Mouse (Mus musculus): Measurements from ENCODE around the gene Polr1a. TPM values are rescaled to one million over a fixed set of nuclear protein-coding genes. Genes with fewer than 3 reads are reported as not detected.

The Polr1a gene
- polyA plus RNA-seq (2012; rRNA removed): 24.5 and 27.1 TPM in 2 replicates
- 31.9 and 32.3 TPM in 2 replicates for polyA plus RNA-seq (2014; fragmentation: Nextera tagmentation; extraction: Ambion mirVana)

GRCm38 (mm10) chr6:71908481-71909381, at the start of gene Polr1a, which contains the start of gene Ptcd3:
Gene Polr1a (plus strand): TSS chr6:71909053.
Gene Ptcd3 (minus strand): TSS chr6:71908750.
- peak within 1 kb of the TSS; percentile 79 for H3K27ac ChIP-seq (replicated peaks; ENCODE audit: low read depth, low read length)
- TF ChIP-seq POLR2A (IDR thresholded peaks at IDR 0.05; ENCODE audit: borderline replicate concordance, extremely low read depth, insufficient read depth, insufficient read length): peak; percentile 94; the same call in 1 of the 2 replicates
- H3K4me1 ChIP-seq (ENCODE audit: control insufficient read depth, insufficient read depth, low read length): peaks cover 4% of the 10 kb centered on the region; the same call in 1 of the 2 replicates
- DNase-seq (ENCODE audit: low spot score): peak; percentile 91
- peaks cover 42% of the 10 kb centered on the region for H3K36me3 ChIP-seq (ENCODE audit: control insufficient read depth, insufficient read depth, low read length)
- peak within 1 kb of the TSS; percentile 69 for H3K9ac ChIP-seq (ENCODE audit: low read depth, low read length, severe bottlenecking)
- H3K9me3 ChIP-seq (ENCODE audit: control insufficient read depth, low read length): no peaks in the 10 kb centered on the region
- ATAC-seq (ENCODE audit: low FRiP score, low read depth): peak; percentile 94
- under 1% methylated on average over 58 of the region's 58 CpGs for WGBS
- no peaks in the 10 kb centered on the region for H3K27me3 ChIP-seq (ENCODE audit: control insufficient read depth, insufficient read depth, low read length)
- H3K4me2 ChIP-seq (replicated peaks; ENCODE audit: low read depth, low read length, severe bottlenecking): peak within 1 kb of the TSS; percentile 51
- peak within 1 kb of the TSS; percentile 67 for H3K4me3 ChIP-seq (replicated peaks; ENCODE audit: low read length)

- Histone ChIP-seq H3K27me3 (ENCODE audit: control insufficient read depth, insufficient read depth, low read length) (no peaks in the 10 kb centered on the region), H3K27ac (replicated peaks; ENCODE audit: low read depth, low read length) (no peak overlapping the region), H3K9me3 (ENCODE audit: control insufficient read depth, low read length) (no peaks in the 10 kb centered on the region), H3K4me1 (ENCODE audit: control insufficient read depth, insufficient read depth, low read length) (no peaks in the 10 kb centered on the region), H3K9ac (ENCODE audit: low read depth, low read length, severe bottlenecking) (no peak overlapping the region), H3K4me2 (replicated peaks; ENCODE audit: low read depth, low read length, severe bottlenecking) (no peak overlapping the region), H3K4me3 (replicated peaks; ENCODE audit: low read length) (no peak overlapping the region), H3K36me3 (ENCODE audit: control insufficient read depth, insufficient read depth, low read length) (peaks cover 84% of the 10 kb centered on the region)
- WGBS: 100% methylated on average over 2 of the region's 2 CpGs
- TF ChIP-seq POLR2A (IDR thresholded peaks at IDR 0.05; ENCODE audit: borderline replicate concordance, extremely low read depth, insufficient read depth, insufficient read length): no peak
- DNase-seq (ENCODE audit: low spot score) (no peak), ATAC-seq (ENCODE audit: low FRiP score, low read depth) (no peak)
Observed at GRCm38 (mm10) chr6:71867751-71868150, 41.1 kb upstream of the Polr1a start.

GRCm38 (mm10) chr6:71868809-71869208, 40.0 kb upstream of the Polr1a start:
- TF ChIP-seq POLR2A (IDR thresholded peaks at IDR 0.05; ENCODE audit: borderline replicate concordance, extremely low read depth, insufficient read depth, insufficient read length): no peak
- H3K4me3 ChIP-seq (replicated peaks; ENCODE audit: low read length): no peak overlapping the region
- H3K27ac ChIP-seq (replicated peaks; ENCODE audit: low read depth, low read length): no peak overlapping the region
- no peak overlapping the region for H3K9ac ChIP-seq (ENCODE audit: low read depth, low read length, severe bottlenecking)
- H3K4me2 ChIP-seq (replicated peaks; ENCODE audit: low read depth, low read length, severe bottlenecking): no peak overlapping the region
- H3K27me3 ChIP-seq (ENCODE audit: control insufficient read depth, insufficient read depth, low read length): no peaks in the 10 kb centered on the region
- DNase-seq (ENCODE audit: low spot score): peak; percentile 39
- no peak for ATAC-seq (ENCODE audit: low FRiP score, low read depth)
- 94% methylated on average over 1 of the region's 1 CpGs for WGBS
- no peaks in the 10 kb centered on the region for H3K4me1 ChIP-seq (ENCODE audit: control insufficient read depth, insufficient read depth, low read length)
- H3K9me3 ChIP-seq (ENCODE audit: control insufficient read depth, low read length): no peaks in the 10 kb centered on the region
- H3K36me3 ChIP-seq (ENCODE audit: control insufficient read depth, insufficient read depth, low read length): peaks cover 82% of the 10 kb centered on the region

GRCm38 (mm10) chr6:71871396-71871795, 37.5 kb upstream of the Polr1a start:
- Histone ChIP-seq H3K4me1 (ENCODE audit: control insufficient read depth, insufficient read depth, low read length) (no peaks in the 10 kb centered on the region), H3K27me3 (ENCODE audit: control insufficient read depth, insufficient read depth, low read length) (no peaks in the 10 kb centered on the region), H3K4me3 (replicated peaks; ENCODE audit: low read length) (no peak overlapping the region), H3K4me2 (replicated peaks; ENCODE audit: low read depth, low read length, severe bottlenecking) (no peak overlapping the region), H3K27ac (replicated peaks; ENCODE audit: low read depth, low read length) (no peak overlapping the region), H3K9ac (ENCODE audit: low read depth, low read length, severe bottlenecking) (no peak overlapping the region), H3K36me3 (ENCODE audit: control insufficient read depth, insufficient read depth, low read length) (peaks cover 81% of the 10 kb centered on the region), H3K9me3 (ENCODE audit: control insufficient read depth, low read length) (no peaks in the 10 kb centered on the region)
- TF ChIP-seq POLR2A (IDR thresholded peaks at IDR 0.05; ENCODE audit: borderline replicate concordance, extremely low read depth, insufficient read depth, insufficient read length): no peak
- WGBS: 91% methylated on average over 9 of the region's 9 CpGs
- no peak for DNase-seq (ENCODE audit: low spot score)
- no peak for ATAC-seq (ENCODE audit: low FRiP score, low read depth)

- Histone ChIP-seq H3K4me3 (replicated peaks; ENCODE audit: low read length) (no peak overlapping the region), H3K4me2 (replicated peaks; ENCODE audit: low read depth, low read length, severe bottlenecking) (no peak overlapping the region), H3K4me1 (ENCODE audit: control insufficient read depth, insufficient read depth, low read length) (no peaks in the 10 kb centered on the region), H3K27ac (replicated peaks; ENCODE audit: low read depth, low read length) (no peak overlapping the region), H3K27me3 (ENCODE audit: control insufficient read depth, insufficient read depth, low read length) (no peaks in the 10 kb centered on the region), H3K9ac (ENCODE audit: low read depth, low read length, severe bottlenecking) (no peak overlapping the region), H3K9me3 (ENCODE audit: control insufficient read depth, low read length) (no peaks in the 10 kb centered on the region), H3K36me3 (ENCODE audit: control insufficient read depth, insufficient read depth, low read length) (peaks cover 79% of the 10 kb centered on the region)
- ATAC-seq (ENCODE audit: low FRiP score, low read depth) (no peak), DNase-seq (ENCODE audit: low spot score) (no peak)
- 92% methylated on average over 3 of the region's 3 CpGs for WGBS
- no peak for TF ChIP-seq POLR2A (IDR thresholded peaks at IDR 0.05; ENCODE audit: borderline replicate concordance, extremely low read depth, insufficient read depth, insufficient read length)
Observed at GRCm38 (mm10) chr6:71877965-71878760, 30.7 kb upstream of the Polr1a start.
